22 mouse cellular contexts compared by ENCODE assay signal in genomic region chr5:139291811-139292560, GRCm38 (mm10). TPM values are rescaled to one million over a fixed set of nuclear protein-coding genes. Genes with fewer than 3 reads are reported as not detected.
DNase-seq lines count a peak whose midpoint lies in the region; ATAC-seq and TF ChIP-seq lines count a peak whose summit lies in the region.
"Had no signal": no experiment of that assay in that cellular context is flagged by ENCODE, and none has a peak within 500 bp of the region (broad histone marks: within the 10 kb centered on the region; RNA-seq: fewer than 3 reads in every experiment).

No protein-coding gene starts in this region.

- H3K9me3 ChIP-seq in kidney, embryonic 16.5 days (ENCODE audit: low read length), result no peaks in the 10 kb centered on the region
- no peaks in the 10 kb centered on the region for H3K9me3 ChIP-seq in ES-Bruce4 (replicated peaks; ENCODE audit: control insufficient read depth, insufficient read depth, low read length, poor library complexity, severe bottlenecking)
- H3K9me3 ChIP-seq: forebrain, embryonic 10.5 days; intestine, embryonic 15.5 days had no signal

- no peaks in the 10 kb centered on the region for H3K36me3 ChIP-seq in kidney, adult 2 months (ENCODE audit: control insufficient read depth, insufficient read depth, low read length)
- H3K36me3 ChIP-seq in kidney, embryonic 16.5 days (ENCODE audit: insufficient read depth, low read length), result no peaks in the 10 kb centered on the region
- H3K36me3 ChIP-seq in ES-Bruce4 (ENCODE audit: control insufficient read depth, insufficient read depth, low read length, poor library complexity, severe bottlenecking), result no peaks in the 10 kb centered on the region
- H3K36me3 ChIP-seq: forebrain, embryonic 10.5 days; intestine, embryonic 15.5 days had no signal

- no peak for TF ChIP-seq POLR2A in kidney, adult 2 months (IDR thresholded peaks at IDR 0.05; ENCODE audit: low read depth, low read length)
- no peak for TF ChIP-seq POLR2A in ES-Bruce4 (IDR thresholded peaks at IDR 0.05; ENCODE audit: insufficient read depth, low read length)

- DNase-seq in kidney, adult 2 months, result peak; percentile 77
- peak; percentile 38 for DNase-seq in NIH3T3 (ENCODE audit: low read depth)
- peak; percentile 71 for DNase-seq in kidney, postnatal 10 days
- DNase-seq in spleen, postnatal 14 days (ENCODE audit: low spot score in 2 of 2), result no peak
- DNase-seq in gastrocnemius, postnatal 4 days (ENCODE audit: low spot score in 2 of 2), result no peak
- DNase-seq in thymus, postnatal 10 days (ENCODE audit: low spot score in 2 of 2), result no peak
- DNase-seq: adrenal gland, postnatal 25 days; cerebellum, adult 11 months; embryo, embryonic 11 days; gastrocnemius, adult 2 months; heart, postnatal 14 days; left cerebral cortex, postnatal 4 days; liver; lung, postnatal 36 days; thymus, postnatal 4 days had no signal

- H3K4me3 ChIP-seq in kidney, adult 2 months (ENCODE audit: insufficient read depth, low read depth, low read length), result no peak overlapping the region
- no peak overlapping the region for H3K4me3 ChIP-seq in kidney, embryonic 16.5 days (ENCODE audit: low read length)
- H3K4me3 ChIP-seq in ES-Bruce4 (ENCODE audit: low read depth, low read length), result no peak overlapping the region
- H3K4me3 ChIP-seq: forebrain, embryonic 10.5 days; gastrocnemius, adult 2 months; intestine, embryonic 15.5 days; layer of hippocampus, adult 2 months had no signal

- no peak for ATAC-seq in kidney, embryonic 16.5 days (ENCODE audit: low FRiP score, low TSS enrichment)
- ATAC-seq: intestine, embryonic 15.5 days had no signal

- TF ChIP-seq CTCF in kidney, adult 2 months (conservative IDR thresholded peaks at IDR 0.05; ENCODE audit: insufficient read depth, insufficient read length, low read depth, low read length), result no peak
- TF ChIP-seq CTCF in ES-Bruce4 (IDR thresholded peaks at IDR 0.05; ENCODE audit: low read depth, low read length), result no peak

- no peak overlapping the region for H3K4me2 ChIP-seq in kidney, embryonic 16.5 days (replicated peaks; ENCODE audit: low read depth, low read length)
- H3K4me2 ChIP-seq: heart, embryonic 11.5 days; hindbrain, embryonic 14.5 days; intestine, embryonic 15.5 days had no signal

- 71% methylated on average over 6 of the region's 6 CpGs for WGBS in kidney, adult 2 months
- 76% methylated on average over 6 of the region's 6 CpGs for WGBS in kidney, embryonic 16.5 days

- H3K27ac ChIP-seq in kidney, adult 2 months (ENCODE audit: insufficient read depth, low read depth, low read length), result no peak overlapping the region
- H3K27ac ChIP-seq in kidney, embryonic 16.5 days (ENCODE audit: low read length), result no peak overlapping the region
- H3K27ac ChIP-seq in ES-Bruce4 (ENCODE audit: insufficient read depth, low read length), result 0 out of 2 replicates have a peak overlapping the region, but pooled peaks have one; percentile 37
- H3K27ac ChIP-seq: forebrain, embryonic 10.5 days; gastrocnemius, adult 2 months; hindbrain, embryonic 14.5 days; intestine, embryonic 15.5 days; layer of hippocampus, adult 2 months had no signal

- H3K27me3 ChIP-seq in kidney, adult 2 months (replicated peaks; ENCODE audit: control insufficient read depth, insufficient read depth, low read length), result no peaks in the 10 kb centered on the region
- no peaks in the 10 kb centered on the region for H3K27me3 ChIP-seq in kidney, embryonic 16.5 days (ENCODE audit: insufficient read depth, low read length)
- no peaks in the 10 kb centered on the region for H3K27me3 ChIP-seq in ES-Bruce4 (ENCODE audit: control insufficient read depth, insufficient read depth, low read length, poor library complexity, severe bottlenecking)
- H3K27me3 ChIP-seq: intestine, embryonic 15.5 days had no signal

- TF ChIP-seq EP300 in ES-Bruce4 (IDR thresholded peaks at IDR 0.05; ENCODE audit: insufficient read depth, low read depth, low read length), result 0 out of 2 replicates have a peak, but pooled peaks have one; percentile 13

- H3K9ac ChIP-seq in kidney, embryonic 16.5 days (replicated peaks; ENCODE audit: low read length), result no peak overlapping the region
- H3K9ac ChIP-seq in ES-Bruce4 (ENCODE audit: low read depth, poor library complexity, severe bottlenecking), result no peak overlapping the region
- H3K9ac ChIP-seq: hindbrain, embryonic 14.5 days; intestine, embryonic 15.5 days had no signal

- no peaks in the 10 kb centered on the region for H3K4me1 ChIP-seq in kidney, adult 2 months (ENCODE audit: control insufficient read depth, insufficient read depth, low read length)
- no peaks in the 10 kb centered on the region for H3K4me1 ChIP-seq in kidney, embryonic 16.5 days (ENCODE audit: insufficient read depth, low read length)
- H3K4me1 ChIP-seq in ES-Bruce4 (ENCODE audit: control insufficient read depth, insufficient read depth, low read length), result no peaks in the 10 kb centered on the region

RNA-seq across cellular contexts. Expression of gene Adap1, which starts 33.4 kb away (rescaled TPM):
- polyA plus RNA-seq in kidney, adult 2 months (2012; rRNA removed), result 29.5 and 34.2 TPM in 2 replicates
- 1.1 and 1.7 TPM in 2 replicates for polyA plus RNA-seq in kidney, embryonic 16.5 days (2015; fragmentation: Nextera tagmentation; extraction: Ambion mirVana)
- 16.5 and 17.0 TPM in 2 replicates for polyA plus RNA-seq in ES-Bruce4 (2011; ENCODE audit: insufficient read depth, insufficient read length, low read depth, missing spikeins)
- 1 to 10 TPM; 5.4 to 6.9 TPM for total RNA-seq in gastrocnemius, postnatal 4 days (2021)

RNA-seq across cellular contexts. Expression of gene Get4, which starts 39.9 kb away (rescaled TPM):
- polyA plus RNA-seq in kidney, adult 2 months (2012; rRNA removed), result 79.3 and 96.2 TPM in 2 replicates
- polyA plus RNA-seq in kidney, embryonic 16.5 days (2015; fragmentation: Nextera tagmentation; extraction: Ambion mirVana), result 148 and 161 TPM in 2 replicates
- 55.9 and 67.7 TPM in 2 replicates for polyA plus RNA-seq in ES-Bruce4 (2011; ENCODE audit: insufficient read depth, insufficient read length, low read depth, missing spikeins)
- total RNA-seq in gastrocnemius, postnatal 4 days (2021), result 10 to 100 TPM; 81.9 to 87.1 TPM

RNA-seq across cellular contexts. Expression of gene Cox19, which starts 59.2 kb away (rescaled TPM):
- polyA plus RNA-seq in kidney, adult 2 months (2012; rRNA removed), result 114 and 125 TPM in 2 replicates
- 99.3 and 104 TPM in 2 replicates for polyA plus RNA-seq in kidney, embryonic 16.5 days (2015; fragmentation: Nextera tagmentation; extraction: Ambion mirVana)
- 19.9 and 26.1 TPM in 2 replicates for polyA plus RNA-seq in ES-Bruce4 (2011; ENCODE audit: insufficient read depth, insufficient read length, low read depth, missing spikeins)
- total RNA-seq in gastrocnemius, postnatal 4 days (2021), result 10 to 100 TPM; 58.0 to 61.4 TPM

Comparison
In these comparisons a context has a peak if more than half of its experiments do, and no peak if none do; other contexts are left out.
1. DNase-seq: peak in kidney, adult 2 months (single experiment), NIH3T3 (single experiment) and kidney, postnatal 10 days (single experiment); none in spleen, postnatal 14 days (0 of 2), gastrocnemius, postnatal 4 days (0 of 2) and thymus, postnatal 10 days (0 of 2).